Mouse (Mus musculus) MEL (cell line): ENCODE data around the gene Trim65. TPM values are rescaled to one million over a fixed set of nuclear protein-coding genes. Genes with fewer than 3 reads are reported as not detected.
A peak's percentile ranks its signal among the peaks of the same experiment; 100 is the strongest.

ENCODE experiments used
- DNase-seq: peaks from one replicate; pipeline ENCODE4 v3.0.0; 2011; ENCODE audit warnings: low read depth, low spot score
- H3K27ac ChIP-seq: 2 replicates; pipeline ENCODE4 v1.5.1; 2012; ENCODE audit warnings: low read depth, mild to moderate bottlenecking, control low read depth, low read length, moderate library complexity; ENCODE audit not compliant: control insufficient read depth
- H3K27me3 ChIP-seq, 2 experiments: fragments of 150-350 bp in 1 of 2; sonication (generic) in 1 of 2; 2 replicates each; pipeline ENCODE4 v1.6.1; 2012; ENCODE audit warnings: low read length in 2 of 2, mild to moderate bottlenecking in 2 of 2, improper control_type of control experiment in 1 of 2, moderate library complexity in 1 of 2; ENCODE audit not compliant: insufficient read depth in 2 of 2, control insufficient read depth in 1 of 2
- H3K36me3 ChIP-seq, 2 experiments: 2 replicates each; pipeline ENCODE4 v1.6.1; 2012 to 2014; ENCODE audit warnings: low read length in 2 of 2, improper control_type of control experiment in 1 of 2, inconsistent platforms in 1 of 2, mild to moderate bottlenecking in 1 of 2; ENCODE audit not compliant: insufficient read depth in 2 of 2, control insufficient read depth in 1 of 2
- H3K4me1 ChIP-seq, 2 experiments: fragments of 150-350 bp in 1 of 2; sonication (generic) in 1 of 2; 2 replicates each; pipeline ENCODE4 v1.6.1; 2012; ENCODE audit warnings: low read length in 2 of 2, improper control_type of control experiment in 1 of 2, mild to moderate bottlenecking in 1 of 2; ENCODE audit not compliant: insufficient read depth in 2 of 2, control insufficient read depth in 1 of 2
- H3K4me3 ChIP-seq, 2 experiments: fragments of 150-350 bp in 1 of 2; sonication (generic) in 1 of 2; 2 replicates each; pipeline ENCODE4 v1.5.1; 2012; ENCODE audit warnings: low read depth in 2 of 2, low read length in 2 of 2, mild to moderate bottlenecking in 2 of 2, moderate library complexity in 2 of 2, control low read depth in 1 of 2, improper control_type of control experiment in 1 of 2; ENCODE audit not compliant: control insufficient read depth in 1 of 2, insufficient read depth in 1 of 2
- H3K79me2 ChIP-seq: 2 replicates; pipeline ENCODE4 v1.6.1; 2012; ENCODE audit warnings: mild to moderate bottlenecking, low read length, moderate library complexity; ENCODE audit not compliant: control insufficient read depth, poor library complexity, insufficient read depth
- H3K9ac ChIP-seq: 2 replicates; pipeline ENCODE4 v1.6.1; 2012; ENCODE audit warnings: low read depth, mild to moderate bottlenecking, control low read depth, low read length, moderate library complexity; ENCODE audit not compliant: control insufficient read depth, poor library complexity, severe bottlenecking
- H3K9me3 ChIP-seq: fragments of 150-350 bp; sonication (generic); replicated peaks from 2 replicates; pipeline ENCODE4 v1.6.1; 2012; ENCODE audit warnings: mild to moderate bottlenecking, low read length, improper control_type of control experiment, moderate library complexity; ENCODE audit not compliant: insufficient read depth
- BHLHE40 ChIP-seq: IDR thresholded peaks from 2 replicates; pipeline ENCODE4 v1.6.1; 2012; ENCODE audit warnings: low read depth, mild to moderate bottlenecking, inconsistent platforms, low read length, improper control_type of control experiment, borderline replicate concordance
- CHD2 ChIP-seq: IDR thresholded peaks from 2 replicates; pipeline ENCODE4 v1.6.1; 2011; ENCODE audit warnings: low read length, improper control_type of control experiment
- CTCF ChIP-seq, 3 experiments: IDR thresholded peaks in 2 of 3; conservative IDR thresholded peaks in 1 of 3; 2 replicates each; pipeline ENCODE4 v1.5.1; 2011 to 2012; ENCODE audit warnings: low read length in 3 of 3, low read depth in 2 of 3, mild to moderate bottlenecking in 2 of 3, improper control_type of control experiment in 1 of 3, inconsistent platforms in 1 of 3, mixed read lengths in 1 of 3, moderate library complexity in 1 of 3; ENCODE audit not compliant: control insufficient read depth in 1 of 3, insufficient read depth in 1 of 3, poor library complexity in 1 of 3, severe bottlenecking in 1 of 3
- E2F4 ChIP-seq: IDR thresholded peaks from 2 replicates; pipeline ENCODE4 v1.6.1; 2011; ENCODE audit warnings: low read depth, low read length, improper control_type of control experiment, borderline replicate concordance
- ELF1 ChIP-seq: IDR thresholded peaks from 2 replicates; pipeline ENCODE4 v1.6.1; 2014; ENCODE audit warnings: low read depth, mild to moderate bottlenecking, inconsistent platforms, low read length, improper control_type of control experiment, moderate library complexity
- EP300 ChIP-seq, 2 experiments: IDR thresholded peaks; 2 replicates each; pipeline ENCODE4 v1.6.1; 2011; ENCODE audit warnings: improper control_type of control experiment in 2 of 2, low read length in 2 of 2, low read depth in 1 of 2, mild to moderate bottlenecking in 1 of 2
- ETS1 ChIP-seq: IDR thresholded peaks from 2 replicates; pipeline ENCODE4 v1.6.1; 2012; ENCODE audit warnings: low read depth, mild to moderate bottlenecking, inconsistent platforms, low read length, improper control_type of control experiment, moderate library complexity
- GABPA ChIP-seq: IDR thresholded peaks from 2 replicates; pipeline ENCODE4 v1.6.1; 2012; ENCODE audit warnings: low read depth, mild to moderate bottlenecking, inconsistent platforms, low read length, improper control_type of control experiment, moderate library complexity
- HCFC1 ChIP-seq: IDR thresholded peaks from 2 replicates; pipeline ENCODE4 v1.6.1; 2012; ENCODE audit warnings: low read depth, mild to moderate bottlenecking, inconsistent platforms, low read length, improper control_type of control experiment, moderate library complexity
- JUND ChIP-seq: IDR thresholded peaks from 2 replicates; pipeline ENCODE4 v1.6.1; 2011; ENCODE audit warnings: low read depth, mild to moderate bottlenecking, improper control_type of control experiment, low read length
- MEF2A ChIP-seq: IDR thresholded peaks from 2 replicates; pipeline ENCODE4 v1.6.1; 2014; ENCODE audit warnings: low read depth, mild to moderate bottlenecking, inconsistent platforms, low read length, improper control_type of control experiment; ENCODE audit not compliant: poor library complexity, insufficient replicate concordance, severe bottlenecking; ENCODE audit errors: extremely low read depth
- MYB ChIP-seq: IDR thresholded peaks from 2 replicates; pipeline ENCODE4 v1.6.1; 2011; ENCODE audit warnings: mild to moderate bottlenecking, low read depth, low read length, improper control_type of control experiment
- POLR2A ChIP-seq, 2 experiments: IDR thresholded peaks; 2 replicates each; pipeline ENCODE4 v1.6.1; 2011 to 2012; ENCODE audit warnings: low read length in 2 of 2, mild to moderate bottlenecking in 2 of 2, control low read depth in 1 of 2, improper control_type of control experiment in 1 of 2, low read depth in 1 of 2, moderate library complexity in 1 of 2; ENCODE audit not compliant: control insufficient read depth in 1 of 2, insufficient read depth in 1 of 2, poor library complexity in 1 of 2
- POLR2AphosphoS5 ChIP-seq: IDR thresholded peaks from 2 replicates; pipeline ENCODE4 v1.6.1; 2012; ENCODE audit warnings: low read depth, borderline replicate concordance, mild to moderate bottlenecking, inconsistent platforms, low read length, moderate library complexity, mixed read lengths
- RAD21 ChIP-seq: IDR thresholded peaks from 2 replicates; pipeline ENCODE4 v1.6.1; 2011; ENCODE audit warnings: mild to moderate bottlenecking, low read depth, low read length, improper control_type of control experiment
- RCOR1 ChIP-seq: IDR thresholded peaks from 2 replicates; pipeline ENCODE4 v1.6.1; 2012; ENCODE audit warnings: low read depth, mild to moderate bottlenecking, inconsistent platforms, low read length, improper control_type of control experiment
- SMC3 ChIP-seq: IDR thresholded peaks from 2 replicates; pipeline ENCODE4 v1.6.1; 2011; ENCODE audit warnings: low read depth, low read length, improper control_type of control experiment
- TAL1 ChIP-seq: IDR thresholded peaks from 2 replicates; pipeline ENCODE4 v1.6.1; 2012; ENCODE audit warnings: mild to moderate bottlenecking, inconsistent platforms, low read length, moderate library complexity, mixed read lengths
- TBP ChIP-seq: IDR thresholded peaks from 2 replicates; pipeline ENCODE4 v1.8.0; 2011; ENCODE audit warnings: low read depth, low read length, improper control_type of control experiment
- UBTF ChIP-seq: IDR thresholded peaks from 2 replicates; pipeline ENCODE4 v1.6.1; 2012; ENCODE audit warnings: low read depth, mild to moderate bottlenecking, inconsistent platforms, low read length, improper control_type of control experiment, moderate library complexity, borderline replicate concordance; ENCODE audit not compliant: insufficient read depth
- ZNF384 ChIP-seq: IDR thresholded peaks from 2 replicates; pipeline ENCODE4 v1.6.1; 2012; ENCODE audit warnings: low read depth, mild to moderate bottlenecking, inconsistent platforms, low read length, improper control_type of control experiment
- polyA plus RNA-seq, 2 experiments: library from polyadenylated mRNA; stranded (reverse) in 1 of 2; unstranded in 1 of 2; fragments of >175 nt in 1 of 2; fragments of >200 nt in 1 of 2; gene quantifications; 2 replicates each; pipeline versions ENCODE4 v1.2.1 to v1.2.4; 2012; ENCODE audit warnings: low replicate concordance in 2 of 2, low read depth in 1 of 2; ENCODE audit not compliant: insufficient read length in 2 of 2, insufficient read depth in 1 of 2, missing spikeins in 1 of 2
- total RNA-seq: library from RNA; depleted of rRNA; stranded (reverse); fragments of 300-350 nt; gene quantifications from 2 replicates; pipeline ENCODE4 v1.2.3, GENCODE M21; 2012

The Trim65 gene
- total and polyA plus RNA-seq, 3 experiments, result 8.8 to 10.7 TPM; not detected in 1

- TF ChIP-seq RCOR1 (no peak), ETS1 (no peak; the same call in 1 of the 2 replicates), SMC3 (no peak), E2F4 (no peak), EP300 (IDR thresholded peaks at IDR 0.05; ENCODE audit: low read depth in 1 of 2, low read length in 2 of 2) (0 out of 4 replicates have a peak, but pooled peaks of 1 of the 2 experiments have one; percentile 7), POLR2AphosphoS5 (no peak), CHD2 (no peak), MEF2A (no peak), ZNF384 (no peak), TBP (peak; percentile 43; the same call in 1 of the 2 replicates), CTCF (IDR thresholded peaks at IDR 0.05 in 2 of 3, conservative IDR thresholded peaks at IDR 0.05 in 1 of 3; ENCODE audit: control insufficient read depth in 1 of 3, insufficient read depth in 1 of 3, low read depth in 2 of 3, low read length in 3 of 3, poor library complexity in 1 of 3, severe bottlenecking in 1 of 3) (no peak), TAL1 (no peak), HCFC1 (peak; percentile 98), JUND (no peak), ELF1 (peak; percentile 89), RAD21 (no peak), UBTF (no peak), POLR2A (IDR thresholded peaks at IDR 0.05; ENCODE audit: control insufficient read depth in 1 of 2, insufficient read depth in 1 of 2, low read depth in 1 of 2, low read length in 2 of 2, poor library complexity in 1 of 2) (peak; percentile 69 to 88), BHLHE40 (no peak), GABPA (no peak; the same call in 1 of the 2 replicates), MYB (no peak)
- TF ChIP-seq, all 39 proteins: peak for 14
These were observed 37.0 kb upstream of the Trim65 start, which contains the start of gene Fbf1 (continued) for GRCm38 (mm10) chr11:116167884-116168439.

GRCm38 (mm10) chr11:116167232-116167631 is 36.3 kb upstream of the Trim65 start:
- Histone ChIP-seq H3K27me3 (no peaks in the 10 kb centered on the region), H3K9me3 (no peaks in the 10 kb centered on the region), H3K9ac (peak overlapping the region; percentile 78), H3K36me3 (peaks cover 0 to 11% of the 10 kb centered on the region in 2 experiments; a peak in 2 of 4 replicates), H3K79me2 (peaks cover 7% of the 10 kb centered on the region; the same call in 1 of the 2 replicates), H3K4me3 (peak overlapping the region; percentile 75 to 77), H3K27ac (peak overlapping the region; percentile 35), H3K4me1 (peaks cover 0 to 7% of the 10 kb centered on the region in 2 experiments; a peak in 2 of 4 replicates)
- DNase-seq, result no peak
- TF ChIP-seq BHLHE40, result peak; percentile 71; the same call in 1 of the 2 replicates
- peak in 1 of 2 experiments; percentile 5; a peak in 1 of 4 replicates for TF ChIP-seq EP300 (IDR thresholded peaks at IDR 0.05; ENCODE audit: low read depth in 1 of 2, low read length in 2 of 2)
- no peak for TF ChIP-seq SMC3
- TF ChIP-seq, all 39 proteins: peak for 2
